Mouse (Mus musculus) monocyte, adult 59 days (primary cell): ENCODE results near the gene Gm4353. TPM values are rescaled to one million over a fixed set of nuclear protein-coding genes. Genes with fewer than 3 reads are reported as not detected.

Experiments used
- total RNA-seq, 2 experiments: library from RNA; stranded (reverse); gene quantifications; one replicate each; pipeline ENCODE4 v1.2.4; 2023

The Gm4353 gene
- 1 to 10 TPM in 1 of 2 experiments, under 1 TPM in 1; 0.92 to 1.7 TPM for total RNA-seq

DNA sequence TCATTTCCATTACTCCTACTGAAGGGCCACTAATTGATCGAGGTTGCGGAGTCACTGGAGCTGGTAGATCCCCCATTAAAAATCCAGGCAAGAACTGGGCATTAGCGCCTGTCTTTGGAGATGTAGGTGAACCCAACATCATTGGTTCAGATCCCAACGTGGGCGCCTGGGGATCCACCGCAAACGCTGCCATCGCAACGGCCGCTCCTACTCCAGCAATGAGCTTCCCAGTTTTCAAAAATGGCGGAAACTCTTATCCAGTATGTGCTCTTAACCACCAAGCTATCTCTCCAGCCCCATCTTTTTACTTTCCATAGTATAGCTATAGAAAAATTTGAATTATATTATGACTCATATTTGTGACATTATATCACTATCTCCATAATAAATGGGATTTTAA lies at the start of gene Gm4353:
Gene Gm4353, minus strand, starts transcription at position 270 of the 400 bp plus-strand sequence.

DNA sequence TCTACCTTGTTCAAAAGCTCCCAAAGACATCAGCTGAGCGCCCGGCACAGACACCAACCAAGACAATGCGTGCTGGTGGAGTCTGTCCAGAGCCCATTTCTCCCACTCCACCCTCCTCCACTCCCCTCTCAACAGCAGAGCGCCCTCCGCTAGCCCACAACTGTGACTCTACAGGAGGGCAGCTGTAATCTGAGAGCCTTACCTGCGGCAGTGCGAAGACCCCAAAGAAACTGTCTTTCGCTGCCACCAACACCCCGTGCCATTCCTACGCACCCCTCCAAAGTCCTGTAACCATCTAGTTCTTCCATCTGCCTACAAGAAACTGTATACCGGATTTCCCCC lies 45.3 kb downstream of the Gm4353 start, which contains the start of gene 1110004F10Rik:
Gene 1110004F10Rik, plus strand, starts transcription at position 202 of the 342 bp plus-strand sequence.

DNA sequence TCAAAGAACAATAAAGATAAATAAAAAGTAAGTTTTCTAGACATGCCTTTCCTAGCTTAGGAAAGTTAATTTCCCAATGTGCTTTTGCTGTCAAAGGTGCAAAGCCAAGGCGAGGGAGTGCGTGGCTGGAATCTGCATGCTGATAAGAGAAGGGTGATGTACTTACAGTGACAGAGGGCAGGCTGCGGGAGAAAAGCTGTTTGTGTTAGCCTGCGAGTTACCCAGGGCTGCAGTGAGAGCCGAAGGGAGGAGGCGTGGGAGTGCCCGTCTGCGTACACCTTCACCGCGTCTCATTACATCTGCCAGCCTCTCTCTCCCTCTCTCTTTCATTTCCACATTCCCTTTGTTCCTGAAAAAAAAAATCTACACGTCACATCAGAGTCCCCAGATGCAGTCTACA lies 45.9 kb downstream of the Gm4353 start, which contains the start of gene Sox6:
Gene Sox6, minus strand, starts transcription at position 286 of the 400 bp plus-strand sequence.

Other genes with a start within 250 kb of the Gm4353 start
- under 1 TPM in 1 of 2 experiments, not detected in 1; 0.66 TPM for gene Sox6, start 45.8 kb downstream of the Gm4353 start, total RNA-seq
- gene 1110004F10Rik, start 45.2 kb downstream of the Gm4353 start, total RNA-seq = 10 to 100 TPM; 50.9 to 51.3 TPM
- 1 to 10 TPM; 1.2 to 1.6 TPM for gene Plekha7, start 223.7 kb upstream of the Gm4353 start, total RNA-seq
- 100 to 1,000 TPM; 782 to 827 TPM for gene Rps13, start 249.6 kb upstream of the Gm4353 start, total RNA-seq